Mouse (Mus musculus): ENCODE measurements around the gene Zfp619.

DNA sequence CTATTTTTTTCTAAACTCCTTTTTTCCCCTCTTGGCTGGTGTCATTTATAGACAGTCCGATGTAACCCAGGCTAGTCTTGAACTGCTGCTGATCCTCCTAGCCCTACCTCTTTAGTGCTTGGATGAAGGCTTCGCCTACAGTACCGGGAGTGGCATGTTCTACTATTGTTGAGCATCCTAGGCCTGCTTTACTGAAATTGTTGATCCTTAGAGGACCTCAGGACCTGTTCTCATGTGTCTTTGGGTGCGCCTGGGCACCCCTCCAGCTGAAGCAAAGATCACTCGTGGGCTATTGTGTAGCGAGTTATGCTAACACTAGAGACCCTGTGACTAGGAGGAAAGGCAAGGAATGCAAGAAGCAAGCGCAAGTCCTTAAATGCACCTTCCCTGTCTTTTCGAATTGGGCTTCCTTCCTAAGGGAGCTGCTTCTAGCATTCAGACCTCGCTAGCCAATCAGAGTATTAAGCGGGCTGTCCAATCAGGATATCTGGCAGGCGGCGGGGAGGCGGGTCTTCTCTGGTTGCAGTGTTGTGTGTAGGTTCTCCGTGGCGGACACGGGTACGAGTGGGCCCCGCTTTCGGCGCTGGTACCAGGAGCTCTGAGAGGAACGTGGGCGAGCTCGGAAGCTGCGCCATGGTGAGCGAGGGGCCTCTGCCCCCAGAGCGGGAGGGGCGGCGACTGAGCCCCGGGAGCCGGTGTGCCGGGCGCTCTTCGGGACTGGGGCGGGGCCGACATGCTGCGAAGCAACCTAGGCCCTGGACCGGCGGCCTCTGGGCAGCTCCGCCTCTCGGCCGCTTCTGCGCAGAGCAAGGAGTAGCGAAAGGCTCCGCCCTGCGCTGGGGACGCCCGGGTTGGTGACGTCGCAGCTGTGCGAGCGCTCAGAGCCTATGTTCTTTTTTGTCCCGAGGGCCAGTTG lies 34.7 kb downstream of the Zfp619 start:
- peak; percentile 45; the same call in 1 of the 2 replicates for TF ChIP-seq CTCF (IDR thresholded peaks at IDR 0.05; ENCODE audit: borderline replicate concordance, control insufficient read depth, extremely low read depth, insufficient read depth, low read length, poor library complexity)
- TF ChIP-seq POLR2A (IDR thresholded peaks at IDR 0.05; ENCODE audit: control insufficient read depth, extremely low read depth, insufficient read depth, low read length, poor library complexity): peak; percentile 75
